Mouse (Mus musculus) neural tube, embryonic 10.5 days (tissue): ENCODE measurements around the gene Bsdc1.
"Not testable (repeated sequence)": the region's sequence is repeated elsewhere in the genome, so short reads cannot be mapped to it uniquely, and the experiment has no call there.

Source experiments
- DNase-seq: peaks from one replicate; pipeline ENCODE4 v3.0.0-alpha.2; 2017; ENCODE audit warnings: low spot score; ENCODE audit errors: extremely low spot score

Gene Bsdc1

GRCm38 (mm10) chr4:129513086-129513767 is 51.8 kb downstream of the Bsdc1 start, which contains the start of gene Marcksl1:
TSS of gene Marcksl1 (plus strand) at chr4:129513581.
- peak; percentile 94 for DNase-seq

GRCm38 (mm10) chr4:129513891-129514290 is 52.5 kb downstream of the Bsdc1 start:
- DNase-seq, result no peak

- peak; percentile 82 for DNase-seq
Measured at GRCm38 (mm10) chr4:129514300-129514898, 53.0 kb downstream of the Bsdc1 start.

GRCm38 (mm10) chr4:129516925-129517324 is 55.5 kb downstream of the Bsdc1 start:
- DNase-seq, result no peak

GRCm38 (mm10) chr4:129518519-129518918 is 57.1 kb downstream of the Bsdc1 start:
- no peak for DNase-seq

- DNase-seq, result no peak
Measured at GRCm38 (mm10) chr4:129525338-129525737, 64.0 kb downstream of the Bsdc1 start.

GRCm38 (mm10) chr4:129525889-129526288 is 64.5 kb downstream of the Bsdc1 start:
- DNase-seq, result no peak

- not testable (repeated sequence) for DNase-seq
Measured at GRCm38 (mm10) chr4:129528901-129529300, 67.5 kb downstream of the Bsdc1 start.
